Comparison of ENCODE assay signal across 10 mouse cellular contexts in genomic region chrX:157817571-157818206, GRCm38 (mm10). TPM values are rescaled to one million over a fixed set of nuclear protein-coding genes. Genes with fewer than 3 reads are reported as not detected.
DNase-seq lines count a peak whose midpoint lies in the region; ATAC-seq and TF ChIP-seq lines count a peak whose summit lies in the region.
"Had no signal": no experiment of that assay in that cellular context is flagged by ENCODE, and none has a peak within 500 bp of the region (broad histone marks: within the 10 kb centered on the region; RNA-seq: fewer than 3 reads in every experiment).

No protein-coding gene starts in this region.

- ATAC-seq in lung, embryonic 14.5 days (ENCODE audit: insufficient read depth), result peak; percentile 61
- peak; percentile 85; the same call in 1 of the 2 replicates for ATAC-seq in embryonic facial prominence, embryonic 11.5 days (replicated peaks; ENCODE audit: insufficient number of reproducible peaks, low FRiP score, low TSS enrichment, low read depth)
- peak; percentile 63; the same call in 1 of the 2 replicates for ATAC-seq in heart, embryonic 13.5 days (ENCODE audit: extremely low read depth, insufficient number of reproducible peaks, low FRiP score, low TSS enrichment)
- ATAC-seq in limb, embryonic 15.5 days (ENCODE audit: insufficient number of reproducible peaks, low FRiP score, low TSS enrichment, low read depth), result no peak
- ATAC-seq: Patski had no signal

- H3K4me2 ChIP-seq in lung, embryonic 14.5 days, result peak overlapping the region; percentile 60
- peak overlapping the region; percentile 33 for H3K4me2 ChIP-seq in embryonic facial prominence, embryonic 11.5 days (ENCODE audit: low read depth, low read length)
- H3K4me2 ChIP-seq in heart, embryonic 13.5 days, result peak overlapping the region; percentile 80
- peak overlapping the region; percentile 55 for H3K4me2 ChIP-seq in limb, embryonic 15.5 days

- H3K36me3 ChIP-seq in lung, embryonic 14.5 days (ENCODE audit: insufficient read depth), result no peaks in the 10 kb centered on the region
- H3K36me3 ChIP-seq in embryonic facial prominence, embryonic 11.5 days (replicated peaks; ENCODE audit: control insufficient read depth, insufficient read depth, low read depth, low read length), result no peaks in the 10 kb centered on the region
- no peaks in the 10 kb centered on the region for H3K36me3 ChIP-seq in heart, embryonic 13.5 days
- no peaks in the 10 kb centered on the region for H3K36me3 ChIP-seq in limb, embryonic 15.5 days
- H3K36me3 ChIP-seq in small intestine, adult 2 months (ENCODE audit: control insufficient read depth, insufficient read depth, low read length), result no peaks in the 10 kb centered on the region

- H3K4me1 ChIP-seq in lung, embryonic 14.5 days (ENCODE audit: insufficient read depth), result no peaks in the 10 kb centered on the region
- H3K4me1 ChIP-seq in embryonic facial prominence, embryonic 11.5 days (ENCODE audit: control insufficient read depth, insufficient read depth, low read length), result no peaks in the 10 kb centered on the region
- H3K4me1 ChIP-seq in heart, embryonic 13.5 days, result no peaks in the 10 kb centered on the region
- peaks cover 8% of the 10 kb centered on the region; the same call in 1 of the 2 replicates for H3K4me1 ChIP-seq in limb, embryonic 15.5 days
- 0 out of 2 replicates have a peak, but pooled peaks cover 1% of the 10 kb centered on the region for H3K4me1 ChIP-seq in small intestine, adult 2 months (ENCODE audit: control insufficient read depth, insufficient read depth, insufficient read length, low read length)

- TF ChIP-seq CTCF in lung, embryonic 14.5 days (IDR thresholded peaks at IDR 0.05; ENCODE audit: low read depth), result no peak
- TF ChIP-seq CTCF in small intestine, adult 2 months (IDR thresholded peaks at IDR 0.05; ENCODE audit: extremely low read depth, insufficient read length, insufficient replicate concordance, low read depth, low read length), result no peak

- peak overlapping the region; percentile 19; the same call in 1 of the 2 replicates for H3K4me3 ChIP-seq in lung, embryonic 14.5 days (ENCODE audit: low read depth, low read length)
- H3K4me3 ChIP-seq in embryonic facial prominence, embryonic 11.5 days (ENCODE audit: low read depth, low read length), result peak overlapping the region; percentile 5; the same call in 1 of the 2 replicates
- H3K4me3 ChIP-seq in heart, embryonic 13.5 days, result peak overlapping the region; percentile 47
- H3K4me3 ChIP-seq in limb, embryonic 15.5 days, result peak overlapping the region; percentile 23
- H3K4me3 ChIP-seq in small intestine, adult 2 months (ENCODE audit: low read depth, low read length), result peak overlapping the region; percentile 19; the same call in 1 of the 2 replicates

- H3K27ac ChIP-seq in lung, embryonic 14.5 days (ENCODE audit: low read depth), result no peak overlapping the region
- no peak overlapping the region for H3K27ac ChIP-seq in embryonic facial prominence, embryonic 11.5 days (replicated peaks; ENCODE audit: low read depth, low read length)
- H3K27ac ChIP-seq in heart, embryonic 13.5 days (replicated peaks), result no peak overlapping the region
- H3K27ac ChIP-seq in limb, embryonic 15.5 days, result no peak overlapping the region
- no peak overlapping the region for H3K27ac ChIP-seq in small intestine, adult 2 months (ENCODE audit: insufficient read depth, low read depth, low read length)

- no peaks in the 10 kb centered on the region for H3K27me3 ChIP-seq in lung, embryonic 14.5 days (ENCODE audit: insufficient read depth, low read length)
- no peaks in the 10 kb centered on the region for H3K27me3 ChIP-seq in embryonic facial prominence, embryonic 11.5 days (ENCODE audit: control insufficient read depth, insufficient read depth, low read length)
- H3K27me3 ChIP-seq in heart, embryonic 13.5 days (replicated peaks), result peaks cover 10% of the 10 kb centered on the region; the same call in 1 of the 2 replicates
- H3K27me3 ChIP-seq in limb, embryonic 15.5 days, result peaks cover 27% of the 10 kb centered on the region
- H3K27me3 ChIP-seq in small intestine, adult 2 months (ENCODE audit: control insufficient read depth, insufficient read depth, low read length), result no peaks in the 10 kb centered on the region

- peak; percentile 50 for DNase-seq in lung, embryonic 14.5 days
- DNase-seq in lung, adult 18-20 months, result no peak
- DNase-seq in embryonic facial prominence, embryonic 11.5 days (ENCODE audit: low spot score), result peak; percentile 47
- DNase-seq in right cerebral cortex, adult 2 months (ENCODE audit: low spot score in 2 of 2), result no peak
- DNase-seq in urinary bladder, postnatal 36 days (ENCODE audit: low spot score in 2 of 2), result no peak

- 14% methylated on average over 30 of the region's 31 CpGs for WGBS in lung, embryonic 14.5 days
- 14% methylated on average over 31 of the region's 31 CpGs for WGBS in embryonic facial prominence, embryonic 11.5 days
- WGBS in heart, embryonic 13.5 days, result 13% methylated on average over 31 of the region's 31 CpGs
- WGBS in limb, embryonic 15.5 days, result 20% methylated on average over 31 of the region's 31 CpGs
- WGBS in small intestine, adult 2 months, result 22% methylated on average over 31 of the region's 31 CpGs

- H3K9me3 ChIP-seq in lung, embryonic 14.5 days (ENCODE audit: low read depth, low read length), result no peaks in the 10 kb centered on the region
- no peaks in the 10 kb centered on the region for H3K9me3 ChIP-seq in embryonic facial prominence, embryonic 11.5 days (replicated peaks; ENCODE audit: control insufficient read depth, low read length)
- H3K9me3 ChIP-seq in heart, embryonic 13.5 days, result no peaks in the 10 kb centered on the region
- no peaks in the 10 kb centered on the region for H3K9me3 ChIP-seq in limb, embryonic 15.5 days

- no peak overlapping the region; the same call in 1 of the 2 replicates for H3K9ac ChIP-seq in lung, embryonic 14.5 days
- no peak overlapping the region; the same call in 1 of the 2 replicates for H3K9ac ChIP-seq in embryonic facial prominence, embryonic 11.5 days (replicated peaks; ENCODE audit: low read length)
- peak overlapping the region; percentile 58 for H3K9ac ChIP-seq in heart, embryonic 13.5 days
- no peak overlapping the region for H3K9ac ChIP-seq in limb, embryonic 15.5 days

- TF ChIP-seq POLR2A in small intestine, adult 2 months (IDR thresholded peaks at IDR 0.05; ENCODE audit: low read depth, low read length), result no peak

RNA-seq across cellular contexts. Expression of gene Klhl34, which starts 0.5 kb away (rescaled TPM):
- polyA plus RNA-seq in lung, embryonic 14.5 days (2014; fragmentation: Nextera tagmentation; extraction: Ambion mirVana), result 1.3 and 1.5 TPM in 2 replicates
- 0.80 and 1.3 TPM in 2 replicates for polyA plus RNA-seq in embryonic facial prominence, embryonic 11.5 days (2014; fragmentation: Nextera tagmentation; extraction: Ambion mirVana)
- polyA plus RNA-seq in heart, embryonic 13.5 days (2015; fragmentation: Nextera tagmentation; extraction: Ambion mirVana), result 0.27 and 0.46 TPM in 2 replicates
- polyA plus RNA-seq in limb, embryonic 15.5 days (2015; fragmentation: Nextera tagmentation; extraction: Ambion mirVana), result 0.46 and 0.87 TPM in 2 replicates
- polyA plus RNA-seq in small intestine, adult 2 months (2012; rRNA removed), result not detected in 2 replicates
- polyA plus RNA-seq: liver, adult 2 months; Patski had no signal

Comparison
In these comparisons a context has a peak if more than half of its experiments do, and no peak if none do; other contexts are left out.
1. DNase-seq: peak in lung, embryonic 14.5 days (single experiment) and embryonic facial prominence, embryonic 11.5 days (single experiment); none in lung, adult 18-20 months (0 of 2), right cerebral cortex, adult 2 months (0 of 2) and urinary bladder, postnatal 36 days (0 of 2).
2. Peak in every context shown above with its lines, with median percentiles within 50 percentile points of each other: H3K4me2 ChIP-seq and H3K4me3 ChIP-seq.